Mouse (Mus musculus): ENCODE data around the gene Il4ra.

Il4ra gene

DNA sequence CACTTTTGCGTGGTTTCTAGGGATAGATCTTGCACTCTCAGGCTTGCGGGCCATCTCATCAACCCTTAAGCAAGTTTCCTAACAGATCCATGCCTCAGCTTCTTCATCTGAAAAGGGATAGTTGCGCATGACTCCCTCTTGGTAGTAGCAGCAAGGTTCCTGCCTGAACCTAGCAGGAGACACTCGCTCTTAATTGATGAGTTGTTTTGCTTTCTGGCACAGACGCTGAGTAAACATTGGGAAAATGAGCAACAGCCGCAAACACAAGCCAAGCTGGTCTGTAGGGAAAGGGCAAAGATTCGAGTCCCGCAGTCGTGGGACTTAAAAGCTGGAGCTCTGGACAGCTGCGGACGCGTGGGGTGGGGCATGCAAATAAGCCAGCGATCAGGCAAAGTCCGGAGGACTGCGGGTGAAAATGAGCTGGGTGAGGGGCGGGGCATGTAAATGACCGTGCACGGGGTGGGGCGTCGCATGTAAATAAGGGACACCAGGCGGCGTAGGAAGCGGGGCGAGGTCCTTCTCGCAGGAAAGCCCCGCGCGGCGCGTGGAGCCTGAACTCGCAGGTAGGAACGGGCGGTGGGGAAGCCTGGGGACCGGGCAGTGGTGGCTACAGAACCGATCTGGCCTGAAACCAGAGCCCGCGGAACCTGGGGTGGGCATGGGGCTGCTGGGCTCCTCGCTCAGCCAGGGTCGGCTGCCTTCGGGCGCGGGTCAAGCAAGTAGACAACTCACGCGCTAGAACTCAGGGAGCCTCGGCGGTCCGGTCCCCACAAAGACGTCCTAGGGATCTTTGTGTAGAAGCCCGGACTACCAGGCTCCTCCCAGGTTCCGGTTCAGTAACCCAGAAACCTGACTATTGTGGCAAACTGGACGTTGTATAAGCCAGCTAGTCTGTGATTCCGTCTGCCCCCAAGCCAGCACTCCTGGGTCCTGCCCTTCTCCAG is at the start of gene Il4ra:
Gene Il4ra, plus strand, starts transcription at position 355 of the 944 bp plus-strand sequence.
- peak; percentile 90 for DNase-seq (ENCODE audit: low spot score)

DNA sequence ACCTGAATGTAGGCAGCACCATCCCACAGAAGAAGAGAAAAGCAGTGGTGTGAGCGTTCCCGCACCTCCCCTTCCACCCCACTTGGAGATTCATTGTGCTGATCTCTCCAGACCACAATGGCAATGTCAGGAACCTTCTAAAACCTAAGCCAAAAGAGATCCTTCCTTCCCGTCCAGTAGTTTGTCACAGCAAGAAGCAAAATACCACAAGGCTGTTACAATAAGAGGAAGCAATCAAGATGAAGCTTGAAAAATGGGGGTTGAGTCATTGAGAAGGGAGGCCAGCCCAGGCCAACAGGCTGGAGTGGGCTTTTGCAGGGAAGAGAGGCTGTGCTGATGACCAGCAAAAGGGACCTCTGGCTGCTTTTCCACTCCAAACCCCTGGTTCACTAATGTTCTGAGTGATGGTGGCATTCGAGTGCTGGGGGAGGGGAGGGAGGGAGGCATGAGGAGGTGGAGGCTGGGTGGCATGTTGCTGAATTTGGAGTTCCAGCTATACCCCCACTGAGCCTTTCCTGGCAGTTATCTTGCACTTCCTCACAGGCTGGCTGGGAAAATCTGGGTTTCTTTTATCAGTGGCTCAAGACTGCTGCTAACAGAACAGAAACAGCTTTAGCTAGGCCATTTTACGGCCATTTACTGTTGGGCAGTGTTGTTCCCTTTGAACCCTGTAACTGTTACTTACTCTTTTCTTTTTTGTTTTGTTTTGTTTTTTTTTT is 48.4 kb upstream of the Il4ra start:
- DNase-seq (ENCODE audit: low spot score), result no peak

DNA sequence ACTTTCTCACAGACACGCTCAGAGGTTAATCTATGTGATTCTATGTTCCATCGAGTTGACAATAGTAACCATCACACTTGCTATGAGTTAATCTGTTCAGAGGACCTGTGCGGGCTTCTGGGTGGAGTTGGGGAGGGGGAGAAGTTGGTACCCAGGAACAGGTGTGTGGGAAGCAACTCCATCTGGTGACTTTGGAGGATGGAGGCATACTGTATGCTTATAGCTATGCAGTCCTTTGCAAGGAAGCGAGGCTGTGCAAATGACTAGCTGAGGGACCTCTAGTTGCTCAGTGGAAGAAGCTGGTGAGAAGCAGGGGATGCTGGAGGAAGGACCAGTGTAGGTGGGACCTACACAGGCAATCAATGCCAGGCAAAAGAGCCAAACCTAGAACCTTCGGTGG is 47.3 kb upstream of the Il4ra start:
- no peak for DNase-seq (ENCODE audit: low spot score)

DNA sequence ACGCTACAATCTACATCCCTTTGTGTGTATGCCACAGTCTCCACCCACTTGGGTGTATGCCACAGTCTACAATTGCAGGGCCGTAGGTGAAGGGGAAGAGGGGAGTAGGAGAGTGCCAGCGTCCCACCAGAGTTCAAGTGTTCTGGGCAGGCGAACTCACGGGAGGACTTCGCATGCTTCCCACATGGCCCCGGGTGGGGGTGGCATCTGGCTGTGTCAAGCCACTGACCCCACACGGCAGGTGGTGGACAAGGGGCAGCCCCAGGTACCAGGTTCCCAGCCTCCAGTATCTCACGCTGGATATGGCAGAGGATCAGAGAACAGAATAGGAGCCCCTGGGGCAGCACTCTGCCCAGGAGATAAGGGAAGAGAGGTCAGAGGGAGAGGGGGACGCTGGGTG is 46.4 kb upstream of the Il4ra start:
- DNase-seq (ENCODE audit: low spot score), result no peak

DNA sequence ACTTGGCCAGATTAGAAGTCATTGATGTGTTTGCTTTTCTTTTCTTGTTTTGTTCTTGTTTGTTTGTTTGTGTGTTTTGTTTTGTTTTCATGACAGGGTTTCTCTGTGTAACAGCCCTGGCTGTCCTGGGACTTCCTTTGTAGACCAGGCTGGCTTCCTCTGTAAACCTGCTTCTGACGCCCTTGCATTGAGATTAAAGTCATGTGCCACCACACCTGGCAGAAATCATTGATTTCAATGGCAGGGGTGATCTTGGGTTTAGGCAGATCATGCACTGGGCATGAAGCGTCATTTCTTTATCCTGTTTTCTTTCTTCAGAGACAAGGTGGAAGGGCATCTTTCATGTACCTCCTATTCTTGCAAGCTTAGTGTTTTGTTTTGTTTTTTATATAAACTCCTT is 44.6 kb upstream of the Il4ra start:
- DNase-seq (ENCODE audit: low spot score), result no peak

DNA sequence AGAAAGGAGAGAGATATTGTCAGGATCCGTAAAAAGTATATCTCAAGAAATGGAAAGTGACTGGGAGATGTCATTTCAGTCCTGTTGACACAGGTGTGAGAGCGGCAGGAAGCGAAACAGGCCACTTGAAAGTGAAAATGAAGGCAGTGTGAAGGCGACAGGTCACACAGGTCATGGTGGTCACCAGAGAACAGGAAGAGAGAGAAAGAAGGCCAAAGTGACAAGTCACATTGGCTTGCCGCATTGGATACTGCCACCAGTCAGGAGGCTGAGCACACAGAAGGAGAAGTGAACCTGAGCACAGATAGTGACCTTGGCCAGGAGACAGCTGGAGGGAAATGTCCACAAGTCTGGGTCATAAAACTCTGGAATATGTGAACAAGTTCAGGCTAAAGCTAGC is 40.5 kb upstream of the Il4ra start:
- DNase-seq (ENCODE audit: low spot score), result no peak

DNA sequence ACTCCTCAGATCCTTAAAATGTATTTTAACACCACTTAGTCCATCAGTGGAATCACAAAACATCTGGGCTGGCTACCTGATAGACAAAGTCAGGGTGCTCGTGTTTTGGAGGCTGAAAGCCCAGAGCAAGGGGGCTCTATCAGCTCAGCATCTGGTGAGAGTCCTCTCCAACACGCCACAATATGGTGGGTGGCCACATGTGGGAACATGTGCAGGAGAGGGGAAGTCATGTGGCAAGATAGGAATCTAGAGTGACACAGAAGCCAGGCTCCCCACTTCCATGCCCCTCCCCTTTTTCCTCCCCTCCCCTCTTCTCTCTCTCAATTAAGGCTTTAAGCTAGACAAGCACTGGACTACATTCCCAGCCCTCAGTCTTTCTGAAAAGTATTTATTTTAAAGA is 40.1 kb upstream of the Il4ra start:
- DNase-seq (ENCODE audit: low spot score), result no peak

DNA sequence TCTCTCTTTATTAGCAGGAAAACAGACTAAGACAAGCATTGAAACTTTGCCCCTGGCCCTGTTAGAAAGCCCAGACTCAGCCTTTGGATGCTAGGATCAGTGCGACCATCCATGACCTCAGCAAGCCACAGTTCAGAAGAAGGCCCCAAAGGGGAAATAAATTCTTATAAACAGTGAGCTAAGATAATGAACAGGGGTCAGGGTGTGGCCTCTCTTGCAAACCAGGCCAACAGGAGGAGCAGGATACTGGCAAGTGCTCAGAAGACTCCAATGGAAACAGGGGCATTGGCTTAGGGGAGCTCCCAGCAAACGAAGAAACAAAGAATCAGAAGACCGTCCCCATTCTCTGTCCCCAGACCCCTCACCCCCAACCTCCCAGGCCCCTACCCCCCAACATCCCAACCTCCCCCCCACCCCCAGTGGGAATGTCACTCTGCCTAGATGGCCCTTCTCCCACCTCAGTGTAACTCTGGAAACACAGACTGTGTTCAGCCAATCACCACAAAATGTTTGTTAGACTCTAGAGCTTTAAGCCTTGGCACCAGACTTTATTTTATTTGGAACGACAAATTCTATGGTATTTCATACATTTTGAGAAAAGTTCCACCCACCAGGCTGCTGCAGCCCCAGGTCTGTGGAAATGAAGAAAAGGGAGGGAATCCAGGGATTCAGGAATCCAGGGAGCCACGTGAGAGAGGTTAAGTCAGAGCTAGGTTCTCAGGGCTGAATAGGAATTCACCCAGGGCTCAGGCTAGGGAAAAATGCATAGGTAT is 36.7 kb upstream of the Il4ra start:
- no peak for DNase-seq (ENCODE audit: low spot score)

DNA sequence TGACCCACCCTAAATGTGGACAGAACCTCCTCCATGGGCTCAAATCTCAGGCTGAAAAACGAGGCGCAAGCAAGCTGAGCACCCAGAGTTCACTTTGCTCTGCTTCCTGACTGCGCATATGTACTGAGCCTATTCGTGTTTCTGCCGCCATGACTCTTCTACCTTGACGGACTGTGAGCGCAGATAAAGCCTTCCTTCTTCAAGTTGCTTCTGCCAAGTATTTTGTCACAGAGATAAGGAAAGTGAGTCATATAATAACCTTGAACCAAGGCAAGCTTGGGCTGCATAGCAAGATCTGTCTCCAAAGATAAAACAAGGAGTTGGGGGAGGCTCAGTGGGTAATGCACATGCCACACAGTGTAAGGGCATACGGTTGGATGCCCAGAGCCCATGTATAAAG is 35.2 kb upstream of the Il4ra start:
- no peak for DNase-seq (ENCODE audit: low spot score)

DNA sequence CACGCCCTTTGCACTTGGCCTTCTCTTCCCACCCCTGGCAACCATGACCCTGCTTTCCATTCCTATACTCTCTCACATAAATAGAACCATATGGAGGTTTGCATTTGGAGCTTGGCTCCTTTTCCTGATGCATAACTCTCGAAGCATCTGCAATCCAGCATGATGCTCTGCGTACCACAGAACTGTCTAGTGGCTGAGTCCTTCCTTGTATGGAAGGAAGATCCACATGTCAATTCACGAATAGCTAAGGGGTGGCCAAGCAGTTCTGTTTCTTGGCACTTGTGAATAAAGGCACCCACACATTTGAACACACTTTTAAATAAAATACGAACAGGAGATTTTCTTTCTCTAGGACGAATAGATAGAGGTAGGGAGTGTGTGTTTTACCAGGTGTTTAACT is 34.5 kb upstream of the Il4ra start:
- DNase-seq (ENCODE audit: low spot score), result no peak

DNA sequence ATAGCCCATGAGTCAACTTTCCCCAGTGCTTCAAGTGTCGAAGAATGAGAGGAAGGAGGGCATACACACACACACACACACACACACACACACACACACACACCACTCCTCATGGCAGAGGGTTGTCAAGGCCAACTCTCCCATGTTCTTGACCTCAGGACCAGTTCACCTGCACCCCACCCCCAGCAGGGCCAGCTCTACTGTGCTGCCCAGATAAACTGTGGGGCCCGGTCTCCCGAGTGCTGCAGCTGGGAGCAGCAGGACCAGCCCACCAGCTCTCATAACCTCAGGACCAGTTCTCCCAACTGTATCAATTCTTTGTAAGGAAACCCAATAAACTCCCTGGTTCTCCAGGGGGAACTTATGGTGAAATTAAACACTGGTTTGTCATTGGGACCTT is 32.2 kb upstream of the Il4ra start:
- DNase-seq (ENCODE audit: low spot score), result no peak

DNA sequence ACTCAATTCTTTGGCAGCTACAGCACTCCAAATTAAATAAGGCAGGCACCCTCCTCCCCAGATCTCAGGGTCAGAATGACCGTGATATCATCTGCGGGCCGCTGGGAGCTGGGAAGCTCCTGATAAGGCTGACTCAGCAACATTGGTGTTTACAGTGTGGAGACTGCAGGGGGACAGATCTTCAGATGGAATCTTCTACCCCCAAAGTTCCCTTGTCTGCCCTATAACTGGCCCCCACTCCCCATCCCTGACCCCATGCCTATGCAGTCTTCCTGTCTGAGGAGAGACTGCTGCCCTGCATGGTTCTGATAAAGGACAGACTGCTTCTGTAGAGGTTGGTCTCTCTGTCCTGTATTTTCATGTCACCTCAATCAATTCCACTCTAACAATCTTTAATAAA is 28.9 kb upstream of the Il4ra start:
- DNase-seq (ENCODE audit: low spot score), result no peak

DNA sequence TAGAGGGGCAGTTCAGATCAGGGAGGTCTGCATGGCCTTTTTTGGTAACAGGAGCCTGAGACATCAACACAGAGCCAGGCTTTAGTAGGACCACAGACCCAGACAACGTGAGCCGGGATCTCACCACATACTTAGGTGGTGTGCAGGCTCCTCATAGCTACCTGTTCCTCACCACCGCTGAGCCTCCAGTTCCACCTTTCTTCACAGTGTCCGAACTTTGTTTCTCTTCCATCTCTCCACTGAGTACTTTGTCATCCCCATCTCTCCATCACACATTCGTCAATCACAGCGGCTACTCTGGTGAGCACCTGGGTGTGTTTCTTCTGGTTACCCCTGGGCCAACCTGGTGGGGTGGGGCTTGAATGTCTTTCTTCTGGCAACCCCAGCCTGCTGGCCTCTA is 24.7 kb upstream of the Il4ra start:
- no peak for DNase-seq (ENCODE audit: low spot score)

DNA sequence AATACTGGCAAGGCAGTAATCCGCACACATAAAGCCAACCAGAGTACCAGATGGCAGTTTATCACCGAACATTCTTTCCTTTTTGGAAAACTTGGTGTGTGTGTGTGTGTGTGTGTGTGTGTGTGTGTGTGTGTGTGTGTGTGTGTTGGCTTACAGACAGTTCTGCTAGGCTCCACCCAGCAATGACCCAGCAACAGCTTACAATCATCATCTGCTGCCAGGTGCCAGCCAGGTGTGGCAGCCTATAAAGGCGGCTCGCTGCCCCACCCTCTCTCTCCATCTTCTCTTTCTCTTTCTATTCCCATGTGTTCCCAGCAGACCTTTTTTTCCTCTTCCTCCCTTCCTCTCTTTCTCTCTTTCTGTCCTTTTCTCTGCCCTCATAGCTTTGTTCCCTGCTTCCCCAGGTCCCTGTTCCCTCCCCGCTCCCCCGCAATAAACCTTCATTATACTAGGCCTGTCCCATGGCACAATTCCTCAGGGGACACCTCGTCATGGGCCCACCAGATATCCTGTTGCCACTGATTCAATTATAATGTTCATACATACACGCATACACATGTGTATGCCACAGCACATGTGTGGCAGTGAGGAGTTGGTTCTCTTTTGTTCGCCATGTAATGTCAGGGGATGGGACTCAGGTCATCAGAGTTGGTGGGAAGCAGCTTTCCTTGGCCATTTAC is 23.9 kb upstream of the Il4ra start:
- DNase-seq (ENCODE audit: low spot score), result no peak

DNA sequence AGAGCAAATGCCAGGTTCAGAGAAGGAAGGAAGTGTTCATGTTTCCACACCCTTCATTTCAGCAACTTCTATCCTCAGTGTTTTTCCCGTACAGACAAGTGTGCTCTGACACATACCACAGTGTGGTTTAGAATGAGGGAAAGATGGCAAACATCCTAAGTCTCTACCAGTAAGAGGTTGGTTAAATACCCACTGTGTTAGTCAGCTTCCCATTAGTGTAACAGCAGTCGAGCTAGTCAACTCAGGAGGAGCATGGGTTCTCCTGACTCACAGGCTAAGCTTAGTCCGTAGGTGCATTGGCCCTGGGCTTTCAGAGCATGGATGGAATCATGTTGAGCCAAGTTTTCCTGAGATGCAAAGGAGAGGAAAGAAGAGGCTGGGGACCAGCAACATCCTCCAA is 12.6 kb upstream of the Il4ra start:
- no peak for DNase-seq (ENCODE audit: low spot score)

DNA sequence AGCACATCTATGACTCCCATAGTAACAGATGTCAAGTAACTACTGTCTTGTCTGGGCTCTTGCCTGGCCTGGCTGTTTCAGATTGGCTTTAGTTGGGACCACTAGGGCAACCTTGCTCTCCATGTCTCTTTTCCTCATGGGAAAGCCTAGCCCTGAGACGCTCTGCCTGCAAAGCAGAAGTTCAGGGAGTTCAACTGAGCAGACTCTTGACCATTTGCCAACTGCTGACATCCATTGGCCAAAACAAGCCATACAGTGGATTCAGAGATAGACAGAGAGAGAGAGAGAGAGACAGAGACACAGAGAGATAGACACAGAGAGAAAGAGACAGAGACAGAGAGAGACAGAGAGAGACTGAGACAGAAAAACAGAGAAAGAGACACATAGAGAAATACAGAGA is 10.9 kb upstream of the Il4ra start:
- no peak for DNase-seq (ENCODE audit: low spot score)

DNA sequence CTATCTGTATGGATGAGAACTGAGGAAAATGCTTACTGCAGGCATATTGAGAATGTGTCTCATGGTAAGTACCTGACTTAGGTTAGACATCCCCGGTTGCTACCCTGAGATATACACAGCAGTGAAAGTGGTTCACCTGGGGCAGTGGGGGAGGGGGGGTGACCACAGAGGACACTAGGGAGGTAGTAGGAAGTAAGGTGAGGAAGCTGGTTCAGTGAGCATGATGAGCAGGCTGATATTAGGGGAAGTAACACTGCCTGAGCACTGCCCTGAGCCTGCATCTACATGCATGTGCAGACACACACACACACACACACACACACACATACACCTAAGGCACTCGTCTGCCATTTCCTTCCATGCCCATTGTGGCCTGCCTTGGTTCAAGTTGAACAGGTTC is 10.1 kb upstream of the Il4ra start:
- DNase-seq (ENCODE audit: low spot score), result no peak

DNA sequence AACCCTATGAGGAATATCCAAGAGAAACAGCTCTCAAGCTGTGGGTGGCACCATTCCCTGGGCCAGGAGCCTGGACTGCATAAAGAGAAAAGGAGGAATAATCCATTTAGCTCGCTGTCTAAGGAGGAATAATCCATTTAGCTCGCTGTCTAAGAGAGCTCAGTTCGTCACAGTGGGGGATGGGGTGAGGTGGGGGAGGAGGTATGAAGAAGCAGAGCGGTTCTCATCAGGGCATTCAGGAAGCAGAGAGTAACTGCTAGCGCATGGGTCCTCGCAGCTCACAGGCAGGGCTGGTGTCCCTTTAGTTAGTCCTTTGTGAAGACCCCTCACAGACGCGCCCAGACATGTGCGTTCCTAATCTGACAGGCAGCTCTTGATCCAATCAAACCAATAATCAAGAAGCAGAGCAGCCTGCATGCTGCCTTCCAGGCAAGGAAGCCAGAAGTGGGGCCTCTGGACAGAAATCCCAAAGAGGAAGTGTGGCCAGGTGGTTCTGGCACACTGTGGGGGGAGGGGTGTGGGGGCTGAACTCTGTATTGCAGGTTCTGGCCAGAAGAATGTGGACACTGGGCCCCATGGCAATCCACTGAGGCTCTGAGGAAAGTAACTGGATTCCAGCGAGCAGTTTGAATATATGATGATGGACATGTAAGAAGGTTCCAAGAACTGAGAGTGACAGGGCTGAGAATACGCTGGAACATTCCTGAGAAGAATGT is 9.4 kb upstream of the Il4ra start:
- no peak for DNase-seq (ENCODE audit: low spot score)

DNA sequence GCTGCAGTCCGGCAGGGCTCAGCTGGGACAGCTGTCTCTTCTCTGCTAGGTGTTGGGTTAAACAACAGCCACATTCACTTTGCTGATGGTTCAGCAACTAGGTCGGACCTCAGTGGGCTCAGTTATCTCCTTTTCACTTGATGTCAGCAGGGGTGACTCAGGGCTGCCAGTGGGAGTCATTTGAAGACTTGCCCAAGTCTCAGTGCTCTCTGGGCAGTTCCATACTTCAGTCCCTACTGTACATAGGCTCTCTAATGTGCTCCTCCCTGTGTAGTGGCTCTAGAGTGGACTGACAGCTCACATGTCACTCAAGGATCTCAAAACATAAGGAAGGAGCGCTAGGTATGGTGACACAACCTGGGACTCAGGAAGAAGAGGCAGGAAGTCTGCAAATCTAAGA is 8.4 kb upstream of the Il4ra start:
- no peak for DNase-seq (ENCODE audit: low spot score)

DNA sequence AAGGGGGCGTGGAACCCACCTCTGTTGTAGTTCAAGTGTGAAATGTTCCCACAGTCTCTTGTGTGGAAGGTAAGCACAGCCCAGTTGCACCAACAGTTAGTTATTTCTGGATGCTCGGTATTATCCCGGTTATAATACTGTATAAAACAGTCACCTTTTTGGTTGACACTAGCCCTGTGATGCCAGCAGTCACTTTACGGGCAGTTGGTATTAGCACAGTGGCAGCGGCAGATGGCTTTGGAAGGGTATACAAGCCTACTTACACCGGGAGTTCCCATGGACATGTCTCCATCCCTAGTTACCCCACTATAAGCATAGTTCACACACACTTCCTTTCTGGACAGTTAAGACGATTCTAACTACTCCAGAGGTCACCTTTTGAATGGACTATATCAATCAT is 6.6 kb upstream of the Il4ra start:
- DNase-seq (ENCODE audit: low spot score), result no peak

DNA sequence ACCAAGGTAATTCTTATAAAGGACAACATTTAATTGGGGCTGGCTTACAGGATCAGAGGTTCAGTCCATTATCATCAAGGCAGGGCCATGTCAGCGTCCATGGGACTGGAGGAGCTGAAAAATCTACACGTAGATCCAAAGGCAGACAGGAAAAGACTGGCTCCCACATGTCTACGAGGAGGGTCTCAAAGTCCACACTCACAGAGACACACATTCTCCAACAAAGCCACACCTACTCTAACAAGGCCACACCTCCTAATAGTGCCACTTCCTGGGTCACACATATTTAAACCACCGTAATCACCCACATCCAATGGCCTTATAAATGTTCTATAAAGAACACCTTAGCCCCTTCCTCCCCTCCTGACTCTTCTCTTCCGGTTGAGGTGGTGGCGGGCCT is 5.2 kb upstream of the Il4ra start:
- no peak for DNase-seq (ENCODE audit: low spot score)

DNA sequence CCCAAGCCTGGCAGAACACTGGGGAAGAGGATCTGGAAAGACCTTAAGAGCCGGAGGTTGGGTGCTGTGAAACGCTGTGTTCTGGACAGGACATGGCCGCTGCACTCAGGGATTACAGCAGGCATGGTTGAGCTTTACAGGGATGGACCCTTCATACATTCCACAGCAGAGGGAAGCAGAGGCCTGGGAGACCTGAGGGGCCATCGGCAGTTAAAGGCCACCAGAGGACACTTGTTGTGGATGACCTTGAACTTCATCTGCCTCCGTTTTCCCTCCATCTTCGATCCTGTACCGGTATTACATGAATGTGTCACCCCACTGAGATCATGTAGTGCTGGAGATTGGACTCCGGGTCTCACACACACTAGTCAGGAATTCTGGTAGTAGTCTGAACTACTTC is 2.0 kb upstream of the Il4ra start:
- DNase-seq (ENCODE audit: low spot score), result no peak
